Mouse (Mus musculus): ENCODE measurements around the gene Wars. TPM values are rescaled to one million over a fixed set of nuclear protein-coding genes. Genes with fewer than 3 reads are reported as not detected.

Wars gene
- polyA plus RNA-seq, 2 experiments = 19.4 to 27.8 TPM

GRCm38 (mm10) chr12:108938844-108939243, 44.9 kb upstream of the Wars start:
- no peak overlapping the region for H3K9ac ChIP-seq (replicated peaks)
- H3K27ac ChIP-seq = no peak overlapping the region
- ATAC-seq (ENCODE audit: insufficient read depth) (no peak), DNase-seq (ENCODE audit: low read depth in 3 of 3, low spot score in 3 of 3) (no peak)
- no peaks in the 10 kb centered on the region for H3K27me3 ChIP-seq (ENCODE audit: control insufficient read depth, insufficient read depth, low read length)
- H3K4me2 ChIP-seq (ENCODE audit: low read depth) = no peak overlapping the region
- WGBS (ENCODE audit: insufficient replicate concordance) = 60% methylated on average over 5 of the region's 5 CpGs
- TF ChIP-seq EP300 (IDR thresholded peaks at IDR 0.05; ENCODE audit: low read depth) (no peak), CTCF (IDR thresholded peaks at IDR 0.05; ENCODE audit: low read depth) (no peak)
- no peaks in the 10 kb centered on the region; a peak in 1 of 4 replicates for H3K4me1 ChIP-seq (replicated peaks; ENCODE audit: control insufficient read depth in 2 of 2, insufficient read depth in 2 of 2, low read length in 1 of 2)
- H3K9me3 ChIP-seq (ENCODE audit: control insufficient read depth, low read length) = no peaks in the 10 kb centered on the region
- H3K4me3 ChIP-seq (ENCODE audit: insufficient read depth in 1 of 2, low read depth in 2 of 2, low read length in 2 of 2) = no peak overlapping the region
- no peaks in the 10 kb centered on the region for H3K36me3 ChIP-seq (replicated peaks; ENCODE audit: control insufficient read depth, insufficient read depth, low read depth)

GRCm38 (mm10) chr12:108937506-108937905, 43.5 kb upstream of the Wars start:
- no peak overlapping the region for H3K4me3 ChIP-seq (ENCODE audit: insufficient read depth in 1 of 2, low read depth in 2 of 2, low read length in 2 of 2)
- DNase-seq (ENCODE audit: low read depth in 3 of 3, low spot score in 3 of 3) = peak in 1 of 3 experiments; percentile 14
- no peak for TF ChIP-seq EP300 (IDR thresholded peaks at IDR 0.05; ENCODE audit: low read depth)
- TF ChIP-seq CTCF (IDR thresholded peaks at IDR 0.05; ENCODE audit: low read depth) = no peak
- no peak overlapping the region for H3K27ac ChIP-seq
- 46% methylated on average over 4 of the region's 4 CpGs for WGBS (ENCODE audit: insufficient replicate concordance)
- H3K27me3 ChIP-seq (ENCODE audit: control insufficient read depth, insufficient read depth, low read length) = no peaks in the 10 kb centered on the region
- H3K4me2 ChIP-seq (ENCODE audit: low read depth) = no peak overlapping the region
- H3K36me3 ChIP-seq (replicated peaks; ENCODE audit: control insufficient read depth, insufficient read depth, low read depth) = no peaks in the 10 kb centered on the region
- no peak overlapping the region for H3K9ac ChIP-seq (replicated peaks)
- no peak for ATAC-seq (ENCODE audit: insufficient read depth)
- H3K4me1 ChIP-seq (replicated peaks; ENCODE audit: control insufficient read depth in 2 of 2, insufficient read depth in 2 of 2, low read length in 1 of 2) = no peaks in the 10 kb centered on the region; a peak in 1 of 4 replicates
- H3K9me3 ChIP-seq (ENCODE audit: control insufficient read depth, low read length) = no peaks in the 10 kb centered on the region

- Histone ChIP-seq H3K4me2 (ENCODE audit: low read depth) (no peak overlapping the region), H3K27ac (no peak overlapping the region), H3K4me1 (replicated peaks; ENCODE audit: control insufficient read depth in 2 of 2, insufficient read depth in 2 of 2, low read length in 1 of 2) (no peaks in the 10 kb centered on the region; a peak in 1 of 4 replicates), H3K27me3 (ENCODE audit: control insufficient read depth, insufficient read depth, low read length) (no peaks in the 10 kb centered on the region), H3K36me3 (replicated peaks; ENCODE audit: control insufficient read depth, insufficient read depth, low read depth) (no peaks in the 10 kb centered on the region), H3K4me3 (ENCODE audit: insufficient read depth in 1 of 2, low read depth in 2 of 2, low read length in 2 of 2) (no peak overlapping the region), H3K9ac (replicated peaks) (no peak overlapping the region), H3K9me3 (ENCODE audit: control insufficient read depth, low read length) (no peaks in the 10 kb centered on the region)
- 49% methylated on average over 6 of the region's 6 CpGs for WGBS (ENCODE audit: insufficient replicate concordance)
- TF ChIP-seq EP300 (IDR thresholded peaks at IDR 0.05; ENCODE audit: low read depth) = no peak
- TF ChIP-seq CTCF (IDR thresholded peaks at IDR 0.05; ENCODE audit: low read depth) = no peak
- no peak for ATAC-seq (ENCODE audit: insufficient read depth)
- no peak for DNase-seq (ENCODE audit: low read depth in 3 of 3, low spot score in 3 of 3)
Measured at GRCm38 (mm10) chr12:108936834-108937233, 42.9 kb upstream of the Wars start.

GRCm38 (mm10) chr12:108934231-108934630, 40.3 kb upstream of the Wars start:
- ATAC-seq (ENCODE audit: insufficient read depth) (no peak), DNase-seq (ENCODE audit: low read depth in 3 of 3, low spot score in 3 of 3) (no peak)
- Histone ChIP-seq H3K9me3 (ENCODE audit: control insufficient read depth, low read length) (no peaks in the 10 kb centered on the region), H3K9ac (replicated peaks) (no peak overlapping the region), H3K27me3 (ENCODE audit: control insufficient read depth, insufficient read depth, low read length) (no peaks in the 10 kb centered on the region), H3K4me3 (ENCODE audit: insufficient read depth in 1 of 2, low read depth in 2 of 2, low read length in 2 of 2) (no peak overlapping the region), H3K36me3 (replicated peaks; ENCODE audit: control insufficient read depth, insufficient read depth, low read depth) (no peaks in the 10 kb centered on the region), H3K4me2 (ENCODE audit: low read depth) (no peak overlapping the region), H3K27ac (no peak overlapping the region), H3K4me1 (replicated peaks; ENCODE audit: control insufficient read depth in 2 of 2, insufficient read depth in 2 of 2, low read length in 1 of 2) (no peaks in the 10 kb centered on the region; a peak in 1 of 4 replicates)
- WGBS (ENCODE audit: insufficient replicate concordance) = 68% methylated on average over 6 of the region's 6 CpGs
- TF ChIP-seq EP300 (IDR thresholded peaks at IDR 0.05; ENCODE audit: low read depth) (no peak), CTCF (IDR thresholded peaks at IDR 0.05; ENCODE audit: low read depth) (no peak)

- Histone ChIP-seq H3K27me3 (ENCODE audit: control insufficient read depth, insufficient read depth, low read length) (no peaks in the 10 kb centered on the region), H3K4me1 (replicated peaks; ENCODE audit: control insufficient read depth in 2 of 2, insufficient read depth in 2 of 2, low read length in 1 of 2) (peaks cover 0 to 4% of the 10 kb centered on the region in 2 experiments; a peak in 1 of 4 replicates), H3K9ac (replicated peaks) (no peak overlapping the region), H3K27ac (no peak overlapping the region), H3K36me3 (replicated peaks; ENCODE audit: control insufficient read depth, insufficient read depth, low read depth) (no peaks in the 10 kb centered on the region), H3K9me3 (ENCODE audit: control insufficient read depth, low read length) (no peaks in the 10 kb centered on the region), H3K4me3 (ENCODE audit: insufficient read depth in 1 of 2, low read depth in 2 of 2, low read length in 2 of 2) (no peak overlapping the region), H3K4me2 (ENCODE audit: low read depth) (no peak overlapping the region)
- DNase-seq (ENCODE audit: low read depth in 3 of 3, low spot score in 3 of 3) = no peak
- no peak for ATAC-seq (ENCODE audit: insufficient read depth)
- WGBS (ENCODE audit: insufficient replicate concordance) = 71% methylated on average over 2 of the region's 3 CpGs
- TF ChIP-seq CTCF (IDR thresholded peaks at IDR 0.05; ENCODE audit: low read depth) (no peak), EP300 (IDR thresholded peaks at IDR 0.05; ENCODE audit: low read depth) (no peak)
Measured at GRCm38 (mm10) chr12:108932113-108932512, 38.1 kb upstream of the Wars start.

Measured in liver, embryonic 14.5 days (tissue).